Mouse (Mus musculus) cerebellum, adult (tissue): ENCODE measurements around the gene Cryab.

Experiments
- ATAC-seq: cut with Nextera tagmentation; 2 replicates; pipeline ENCODE4 v1.9.2; 2017; ENCODE audit warnings: mild to moderate bottlenecking, moderate library complexity, mixed read lengths; ENCODE audit not compliant: insufficient number of reproducible peaks, low FRiP score, low TSS enrichment

The Cryab gene

GRCm38 (mm10) chr9:50776162-50776760 lies 25.1 kb downstream of the Cryab start:
- ATAC-seq: no peak

GRCm38 (mm10) chr9:50782155-50782554 lies 31.0 kb downstream of the Cryab start:
- no peak for ATAC-seq

GRCm38 (mm10) chr9:50795266-50795665 lies 44.1 kb downstream of the Cryab start:
- ATAC-seq: no peak

- ATAC-seq: no peak
Measured at GRCm38 (mm10) chr9:50796776-50797175, 45.7 kb downstream of the Cryab start.

- ATAC-seq: no peak
Measured at GRCm38 (mm10) chr9:50797641-50798040, 46.5 kb downstream of the Cryab start.

- ATAC-seq: no peak
Measured at GRCm38 (mm10) chr9:50798368-50798767, 47.2 kb downstream of the Cryab start.

GRCm38 (mm10) chr9:50800985-50801384 lies 49.9 kb downstream of the Cryab start:
- no peak for ATAC-seq

GRCm38 (mm10) chr9:50803055-50803671 lies 52.0 kb downstream of the Cryab start:
- no peak for ATAC-seq
